Mouse (Mus musculus): ENCODE results near the gene Exosc2. TPM values are rescaled to one million over a fixed set of nuclear protein-coding genes. Genes with fewer than 3 reads are reported as not detected.
A peak's percentile ranks its signal among the peaks of the same experiment; 100 is the strongest.

The Exosc2 gene
- total RNA-seq, 1 experiment from 2014 or later = 40.2 TPM

DNA sequence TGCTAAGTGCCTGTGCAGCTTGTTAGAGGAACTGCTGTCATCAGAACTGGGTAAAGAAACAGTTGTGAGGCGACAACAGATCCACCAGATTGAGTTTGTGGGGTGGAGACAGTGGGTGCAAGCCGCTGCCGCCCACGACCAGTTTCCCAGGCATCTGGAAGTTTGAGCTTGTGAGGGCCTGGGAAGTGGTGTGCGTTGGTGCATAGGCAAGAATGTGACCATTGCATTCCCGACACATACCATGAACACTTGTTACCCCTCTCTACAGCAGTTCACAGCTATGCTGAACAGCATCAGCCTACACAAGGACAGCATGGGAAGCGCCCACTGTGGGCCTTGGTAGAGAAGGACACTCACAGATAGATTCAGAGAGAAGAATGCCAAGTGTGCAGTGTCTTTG is 45.5 kb downstream of the Exosc2 start:
- ATAC-seq (replicated peaks; ENCODE audit: insufficient number of reproducible peaks, low FRiP score, low TSS enrichment, poor library complexity, severe bottlenecking) = no peak

DNA sequence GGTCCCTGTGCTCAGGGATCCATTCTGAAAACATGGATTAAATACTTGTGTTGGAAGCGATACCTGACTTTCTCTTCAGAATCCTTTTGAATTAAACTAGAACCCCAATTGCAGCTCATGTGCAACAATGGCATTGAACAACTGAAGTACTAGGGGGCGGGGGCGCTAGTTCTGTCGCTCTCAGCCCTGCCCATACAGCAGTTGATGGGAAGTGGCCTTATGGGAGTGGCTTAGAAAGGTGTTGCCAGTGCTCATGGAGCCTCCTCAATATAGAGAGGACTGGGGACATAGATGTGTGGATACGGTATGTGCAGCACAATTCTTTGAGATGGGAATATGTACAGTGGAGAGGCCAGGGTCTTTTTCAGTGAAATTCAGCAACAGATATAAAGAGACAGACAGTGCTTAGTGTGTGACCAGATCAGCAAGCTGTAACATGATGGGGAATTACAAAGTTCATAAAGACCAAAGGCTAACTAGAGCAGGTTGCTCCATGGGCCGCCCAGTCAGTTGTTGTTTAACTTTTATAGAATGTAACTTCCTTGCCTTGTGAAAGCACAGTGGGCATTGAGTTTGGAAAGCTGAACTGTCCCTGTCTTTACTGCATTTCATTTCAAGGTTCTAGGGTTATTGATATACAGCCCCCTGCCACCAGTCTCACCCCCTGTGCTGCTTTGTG is 48.8 kb downstream of the Exosc2 start:
- no peak for ATAC-seq (replicated peaks; ENCODE audit: insufficient number of reproducible peaks, low FRiP score, low TSS enrichment, poor library complexity, severe bottlenecking)

DNA sequence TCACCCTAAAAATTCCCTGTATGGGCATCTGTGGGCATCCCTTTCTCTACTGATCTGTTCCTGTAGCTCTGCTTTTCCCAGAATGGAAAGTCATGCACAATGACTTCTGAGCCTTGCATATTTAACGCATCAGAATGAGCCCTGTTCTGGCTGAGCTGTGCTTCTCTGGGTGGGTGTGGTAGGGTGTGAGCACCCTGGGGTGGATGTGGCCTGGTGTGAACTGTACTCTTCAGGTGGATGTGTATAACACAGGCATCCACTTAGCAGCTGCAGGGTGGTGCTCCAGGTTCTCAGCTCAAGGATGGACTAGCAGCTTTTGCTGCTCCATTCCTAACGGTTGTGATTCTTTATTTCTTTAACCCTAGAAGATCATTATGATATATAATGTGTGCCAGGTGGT is 49.4 kb downstream of the Exosc2 start:
- no peak for ATAC-seq (replicated peaks; ENCODE audit: insufficient number of reproducible peaks, low FRiP score, low TSS enrichment, poor library complexity, severe bottlenecking)

- no peak for ATAC-seq (replicated peaks; ENCODE audit: insufficient number of reproducible peaks, low FRiP score, low TSS enrichment, poor library complexity, severe bottlenecking)
Measured at GRCm38 (mm10) chr2:31720783-31721182, 50.3 kb downstream of the Exosc2 start.

DNA sequence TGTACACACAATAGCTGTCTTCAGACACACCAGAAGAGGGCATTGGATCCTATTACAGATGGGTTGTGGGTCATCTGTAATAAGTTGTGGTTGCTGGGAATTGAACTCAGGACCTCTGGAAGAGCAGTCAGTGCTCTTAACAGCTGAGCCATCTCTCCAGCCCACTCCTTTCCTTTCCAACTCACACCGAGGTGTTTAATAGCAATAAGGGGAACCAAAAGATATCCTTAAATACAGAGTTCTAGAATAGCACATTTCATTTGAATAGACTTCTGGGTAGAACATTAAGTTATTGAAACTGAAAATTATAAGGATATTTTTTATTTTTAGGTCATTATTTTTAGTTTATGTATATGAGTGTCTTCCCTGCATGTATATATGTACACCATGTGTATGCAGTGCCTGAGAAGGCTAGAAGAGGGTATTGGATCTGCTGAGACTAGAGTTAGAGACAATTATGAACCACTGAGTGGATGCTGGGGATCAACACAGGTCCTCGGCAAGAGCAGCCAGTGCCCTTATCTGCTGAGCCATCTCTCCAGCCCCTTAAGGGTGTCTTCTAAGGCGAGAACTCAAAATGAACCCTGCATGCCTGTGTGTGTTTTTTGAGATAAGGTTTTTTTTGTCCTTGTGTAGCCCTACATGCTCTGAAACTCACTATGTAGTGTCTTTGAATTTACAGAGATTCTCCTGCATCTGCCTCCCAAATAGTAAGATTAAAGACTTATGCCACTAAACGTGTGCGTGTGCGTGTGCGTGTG is 54.4 kb downstream of the Exosc2 start:
- ATAC-seq (replicated peaks; ENCODE audit: insufficient number of reproducible peaks, low FRiP score, low TSS enrichment, poor library complexity, severe bottlenecking) = no peak

GRCm38 (mm10) chr2:31727576-31728277 is 57.2 kb downstream of the Exosc2 start:
- 0 out of 2 replicates have a peak, but pooled peaks have one; percentile 27 for ATAC-seq (replicated peaks; ENCODE audit: insufficient number of reproducible peaks, low FRiP score, low TSS enrichment, poor library complexity, severe bottlenecking)

- ATAC-seq (replicated peaks; ENCODE audit: insufficient number of reproducible peaks, low FRiP score, low TSS enrichment, poor library complexity, severe bottlenecking) = no peak
Measured at GRCm38 (mm10) chr2:31730640-31731039, 60.1 kb downstream of the Exosc2 start.

Other genes with a start within 250 kb of the Exosc2 start
- gene Ass1, start 200.5 kb upstream of the Exosc2 start, total RNA-seq (2017) = 13.5 to 30.9 TPM (median 19.7 TPM) in 3 replicates
- gene Fubp3, start 98.1 kb upstream of the Exosc2 start, total RNA-seq (2017) = 14.6 to 21.9 TPM (median 19.6 TPM) in 3 replicates
- gene Prdm12, start 30.7 kb upstream of the Exosc2 start, total RNA-seq (2017) = not detected in 3 replicates
- 22.7 to 41.9 TPM (median 30.4 TPM) in 3 replicates for gene Abl1, start 17.7 kb downstream of the Exosc2 start, total RNA-seq (2017)
- 9.8 to 19.1 TPM (median 10.5 TPM) in 3 replicates for gene Qrfp, start 139.9 kb downstream of the Exosc2 start, total RNA-seq (2017)
- gene Fibcd1, start 175.3 kb downstream of the Exosc2 start, total RNA-seq (2017) = 0.19 TPM in 1 of 3 replicates, not detected in the others
- not detected in 3 replicates for gene Lamc3, start 216.6 kb downstream of the Exosc2 start, total RNA-seq (2017)